Mouse (Mus musculus): ENCODE results near the gene Large2. TPM values are rescaled to one million over a fixed set of nuclear protein-coding genes. Genes with fewer than 3 reads are reported as not detected.

Gene Large2
- polyA plus RNA-seq, 1 experiment from 2014 or later: 2.0 TPM

DNA sequence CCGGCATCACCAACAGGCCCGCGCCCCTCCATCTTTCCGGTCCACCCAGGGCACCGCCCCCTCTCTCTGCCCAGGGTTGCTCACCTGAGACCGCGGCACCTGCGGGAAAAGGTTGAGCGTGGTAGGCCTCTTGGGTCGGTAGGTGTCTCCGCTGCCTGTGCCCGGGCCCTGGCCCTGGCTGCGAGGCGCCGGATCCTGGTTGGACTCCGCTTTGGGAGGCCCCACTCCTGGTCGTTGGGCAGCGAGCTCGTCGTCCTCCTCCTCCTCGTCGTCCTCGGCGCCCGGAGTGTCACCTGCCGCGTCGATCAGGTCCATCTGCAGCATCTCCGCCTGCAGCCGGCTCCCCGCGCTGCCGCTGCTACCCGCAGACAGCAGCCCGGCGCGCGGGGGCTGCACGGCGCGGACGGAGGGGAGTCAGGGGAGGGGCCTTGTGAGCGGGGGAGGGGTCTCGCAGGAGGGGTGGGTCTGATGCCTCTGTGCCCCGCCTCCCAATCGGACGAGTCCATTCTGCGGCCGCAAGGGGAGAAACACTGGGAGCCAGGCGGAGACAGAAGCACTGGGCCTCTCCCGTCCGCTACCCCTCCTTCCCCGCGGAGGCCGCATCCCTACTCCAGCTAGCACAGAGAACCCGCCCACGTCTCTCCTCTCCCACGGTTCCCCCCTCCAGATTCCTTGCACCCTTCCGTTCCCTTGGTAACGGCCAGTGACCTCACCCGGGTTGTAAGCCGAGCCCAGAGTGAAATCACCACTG, 14.4 kb upstream of the Large2 start:
- Histone ChIP-seq H3K4me3 (peak overlapping the region; percentile 49), H3K9ac (no peak overlapping the region), H3K4me1 (peaks cover 41% of the 10 kb centered on the region), H3K9me3 (replicated peaks) (no peaks in the 10 kb centered on the region), H3K36me3 (no peaks in the 10 kb centered on the region), H3K27me3 (replicated peaks) (peaks cover 89% of the 10 kb centered on the region), H3K27ac (no peak overlapping the region), H3K4me2 (peak overlapping the region; percentile 60)
- peak; percentile 36; the same call in 1 of the 2 replicates for ATAC-seq
- WGBS (ENCODE audit: insufficient replicate concordance): under 1% methylated on average over 62 of the region's 62 CpGs

- Histone ChIP-seq H3K36me3 (peaks cover 3% of the 10 kb centered on the region; the same call in 1 of the 2 replicates), H3K9me3 (replicated peaks) (no peaks in the 10 kb centered on the region), H3K4me2 (peak overlapping the region; percentile 60; the same call in 1 of the 2 replicates), H3K4me1 (peaks cover 44% of the 10 kb centered on the region), H3K27ac (no peak overlapping the region), H3K9ac (no peak overlapping the region), H3K27me3 (replicated peaks) (peaks cover 79% of the 10 kb centered on the region), H3K4me3 (0 out of 2 replicates have a peak overlapping the region, but pooled peaks have one; percentile 49)
- ATAC-seq: no peak
- WGBS (ENCODE audit: insufficient replicate concordance): 52% methylated on average over 3 of the region's 3 CpGs
Observed at GRCm38 (mm10) chr2:92388081-92388517, 13.4 kb upstream of the Large2 start.

GRCm38 (mm10) chr2:92387646-92388045, 13.0 kb upstream of the Large2 start:
- Histone ChIP-seq H3K27ac (no peak overlapping the region), H3K4me3 (no peak overlapping the region), H3K9ac (no peak overlapping the region), H3K9me3 (replicated peaks) (no peaks in the 10 kb centered on the region), H3K4me1 (peaks cover 44% of the 10 kb centered on the region), H3K27me3 (replicated peaks) (peaks cover 74% of the 10 kb centered on the region), H3K36me3 (peaks cover 8% of the 10 kb centered on the region; the same call in 1 of the 2 replicates), H3K4me2 (no peak overlapping the region)
- ATAC-seq: no peak
- 51% methylated on average over 4 of the region's 4 CpGs for WGBS (ENCODE audit: insufficient replicate concordance)

DNA sequence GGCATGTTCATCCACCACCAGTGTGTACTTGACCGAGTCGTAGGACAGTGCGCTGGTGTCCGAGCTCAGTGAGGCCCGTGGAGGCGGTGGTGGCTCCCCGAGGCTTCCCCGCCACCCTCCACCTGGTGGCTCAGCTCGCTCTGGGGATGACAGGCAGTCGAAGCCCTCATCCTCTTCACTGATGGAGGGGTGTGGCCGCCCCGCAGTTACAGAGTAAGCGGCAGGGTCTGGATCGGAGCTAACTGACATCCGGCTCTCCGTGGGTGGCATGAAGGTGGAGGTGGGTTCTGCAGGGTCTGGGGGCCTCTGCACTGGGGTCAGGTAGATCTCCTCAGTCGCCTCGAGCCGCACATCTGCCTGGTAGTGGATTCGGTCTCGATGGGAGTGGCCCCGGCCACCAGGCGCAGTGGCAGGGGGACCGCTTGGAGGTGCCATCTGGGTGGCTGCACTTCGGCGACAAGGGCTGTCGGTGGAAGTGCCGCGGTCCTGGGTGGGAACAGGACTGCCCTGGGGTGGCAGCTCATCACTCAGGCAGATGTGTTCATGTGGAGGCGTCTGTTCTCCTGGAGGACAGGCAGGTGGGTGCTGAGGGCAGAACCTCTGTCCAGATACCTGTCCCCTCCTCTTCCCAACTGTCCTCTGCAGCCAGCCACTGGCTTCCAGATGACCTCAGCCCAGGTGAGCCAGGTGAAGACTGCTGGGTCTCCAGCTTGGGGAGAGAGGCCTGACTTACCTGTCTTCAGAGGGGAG, 12.3 kb upstream of the Large2 start:
- 65% methylated on average over 30 of the region's 30 CpGs for WGBS (ENCODE audit: insufficient replicate concordance)
- Histone ChIP-seq H3K27me3 (replicated peaks) (peaks cover 68% of the 10 kb centered on the region), H3K4me2 (no peak overlapping the region), H3K9ac (no peak overlapping the region), H3K4me1 (peaks cover 44% of the 10 kb centered on the region), H3K36me3 (peaks cover 14% of the 10 kb centered on the region), H3K9me3 (replicated peaks) (no peaks in the 10 kb centered on the region), H3K27ac (no peak overlapping the region), H3K4me3 (no peak overlapping the region)
- ATAC-seq: no peak

DNA sequence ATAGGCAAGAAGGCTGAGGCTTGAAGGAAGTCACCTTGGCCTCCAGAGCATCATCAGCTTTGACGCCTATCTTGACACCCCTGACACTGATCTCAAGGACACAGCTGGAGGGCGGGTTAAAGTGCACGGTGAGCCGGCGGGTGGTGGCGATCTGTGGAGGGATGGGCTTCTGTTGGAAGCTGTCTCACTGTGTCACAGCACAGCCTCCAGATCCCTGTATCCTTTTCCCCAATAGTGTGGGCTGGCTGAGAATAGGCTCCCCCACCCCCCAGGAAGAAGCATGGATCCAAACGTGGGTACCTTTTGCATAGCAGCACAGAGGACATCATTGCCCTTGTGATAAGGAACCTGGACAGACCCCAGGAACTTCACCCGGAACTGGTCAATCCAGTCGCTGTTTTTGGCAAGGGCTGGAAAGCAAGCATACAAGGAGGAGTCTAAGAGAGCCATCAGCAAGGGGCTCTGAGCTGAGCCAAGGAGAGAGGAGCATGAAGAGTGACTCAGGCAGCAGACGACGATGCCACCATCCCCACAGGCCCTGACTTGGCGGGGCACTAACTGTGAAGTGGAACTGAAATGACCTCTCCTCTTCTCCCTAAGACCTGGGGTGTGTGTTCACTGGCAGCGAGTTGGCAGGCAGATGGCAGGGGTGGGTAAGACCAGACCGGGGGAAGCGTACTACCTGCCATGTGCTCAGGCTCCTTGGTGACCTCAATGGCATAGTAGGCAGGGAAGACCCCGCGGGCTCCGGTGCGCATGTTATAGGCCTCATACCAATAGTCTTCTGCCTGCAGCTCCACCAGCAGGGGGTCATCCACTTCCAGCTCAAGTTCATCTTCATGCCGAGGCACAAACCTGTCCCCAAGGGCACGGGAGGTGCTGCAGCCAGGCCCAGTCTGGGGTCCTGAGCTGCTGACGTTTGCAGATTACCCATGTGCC, 10.7 kb upstream of the Large2 start:
- no peak overlapping the region for H3K4me2 ChIP-seq
- no peak for ATAC-seq
- H3K27ac ChIP-seq: no peak overlapping the region
- H3K27me3 ChIP-seq (replicated peaks): peaks cover 52% of the 10 kb centered on the region
- no peak overlapping the region for H3K4me3 ChIP-seq
- no peak overlapping the region for H3K9ac ChIP-seq
- WGBS (ENCODE audit: insufficient replicate concordance): 63% methylated on average over 22 of the region's 22 CpGs
- peaks cover 30% of the 10 kb centered on the region for H3K36me3 ChIP-seq
- peaks cover 31% of the 10 kb centered on the region for H3K4me1 ChIP-seq
- no peaks in the 10 kb centered on the region for H3K9me3 ChIP-seq (replicated peaks)

- H3K9ac ChIP-seq: no peak overlapping the region
- no peaks in the 10 kb centered on the region for H3K9me3 ChIP-seq (replicated peaks)
- H3K27me3 ChIP-seq (replicated peaks): peaks cover 39% of the 10 kb centered on the region
- no peak overlapping the region for H3K4me3 ChIP-seq
- H3K4me1 ChIP-seq: peaks cover 18% of the 10 kb centered on the region
- ATAC-seq: no peak
- H3K4me2 ChIP-seq: no peak overlapping the region
- WGBS (ENCODE audit: insufficient replicate concordance): 51% methylated on average over 4 of the region's 4 CpGs
- peaks cover 43% of the 10 kb centered on the region for H3K36me3 ChIP-seq
- no peak overlapping the region for H3K27ac ChIP-seq
Observed at GRCm38 (mm10) chr2:92384101-92384500, 9.4 kb upstream of the Large2 start.

DNA sequence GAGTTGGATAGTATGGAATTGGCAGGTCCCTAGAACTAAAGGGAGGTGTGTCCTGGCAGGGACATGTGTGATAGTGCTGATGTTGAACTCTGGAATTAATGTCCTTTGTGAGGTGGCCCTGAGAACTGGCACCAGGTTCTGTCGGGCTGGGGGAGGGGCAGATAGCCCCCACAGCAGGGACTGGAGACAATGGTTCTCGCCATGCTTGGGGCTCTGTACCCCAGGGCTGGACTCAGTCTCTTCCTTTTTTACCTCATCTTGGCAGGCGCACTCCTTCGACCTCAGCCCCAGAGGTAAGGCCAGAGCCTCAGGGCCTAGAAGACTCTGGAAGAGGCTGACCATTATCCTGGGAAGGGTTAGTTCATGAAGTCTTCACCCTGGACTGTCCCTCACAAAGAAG, 8.1 kb upstream of the Large2 start:
- Histone ChIP-seq H3K4me1 (peaks cover 10% of the 10 kb centered on the region; the same call in 1 of the 2 replicates), H3K36me3 (peaks cover 57% of the 10 kb centered on the region), H3K9ac (no peak overlapping the region), H3K9me3 (replicated peaks) (no peaks in the 10 kb centered on the region), H3K27me3 (replicated peaks) (peaks cover 25% of the 10 kb centered on the region), H3K4me2 (no peak overlapping the region), H3K4me3 (no peak overlapping the region), H3K27ac (no peak overlapping the region)
- WGBS (ENCODE audit: insufficient replicate concordance): 86% methylated on average over 4 of the region's 4 CpGs
- no peak for ATAC-seq

DNA sequence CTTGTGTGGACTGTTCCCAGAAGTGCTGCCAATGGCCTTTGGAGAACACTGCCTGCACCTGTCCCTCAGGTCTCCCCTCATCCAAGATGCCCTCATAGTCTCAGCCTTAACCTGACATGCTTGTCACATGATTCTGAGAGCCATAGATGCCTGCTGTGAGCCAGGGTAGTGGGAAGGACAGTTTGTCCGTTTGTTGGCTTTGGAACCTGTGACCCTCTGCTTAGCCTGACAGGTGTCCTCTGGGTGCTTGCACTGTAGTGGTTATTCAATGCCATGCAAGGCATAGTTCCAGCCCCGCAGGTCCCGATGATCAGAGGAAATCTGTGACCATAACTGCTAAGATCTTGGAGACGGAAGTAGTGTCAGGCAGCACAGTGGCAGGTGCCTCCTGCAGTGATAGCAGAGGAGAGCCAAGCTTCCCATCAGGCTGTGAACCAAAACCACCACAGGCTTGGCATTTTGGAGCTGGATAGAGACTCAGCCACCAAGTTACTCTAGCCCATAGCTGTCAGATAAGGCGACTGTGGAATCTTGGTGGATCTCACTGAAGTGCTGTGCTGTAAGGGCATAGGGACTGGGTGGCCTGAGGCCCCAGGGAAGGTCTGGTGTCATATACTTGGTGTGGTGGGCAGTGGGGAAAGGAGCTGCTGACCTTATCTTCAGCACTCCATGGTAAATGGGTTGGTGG, 7.4 kb upstream of the Large2 start, which contains the start of gene 1700029I15Rik:
Gene 1700029I15Rik, plus strand, starts transcription at position 638 of the 688 bp plus-strand sequence.
- no peak within 1 kb of the TSS for H3K9ac ChIP-seq
- peaks cover 10% of the 10 kb centered on the region; the same call in 1 of the 2 replicates for H3K4me1 ChIP-seq
- H3K4me2 ChIP-seq: no peak within 1 kb of the TSS
- H3K4me3 ChIP-seq: no peak within 1 kb of the TSS
- no peak for ATAC-seq
- WGBS (ENCODE audit: insufficient replicate concordance): 79% methylated on average over 5 of the region's 5 CpGs
- H3K27ac ChIP-seq: no peak within 1 kb of the TSS
- H3K27me3 ChIP-seq (replicated peaks): peaks cover 18% of the 10 kb centered on the region
- peaks cover 64% of the 10 kb centered on the region for H3K36me3 ChIP-seq
- no peaks in the 10 kb centered on the region for H3K9me3 ChIP-seq (replicated peaks)

- no peaks in the 10 kb centered on the region for H3K9me3 ChIP-seq (replicated peaks)
- no peak for ATAC-seq
- H3K9ac ChIP-seq: no peak overlapping the region
- peaks cover 17% of the 10 kb centered on the region for H3K4me1 ChIP-seq
- no peak overlapping the region for H3K27ac ChIP-seq
- peaks cover 9% of the 10 kb centered on the region; the same call in 1 of the 2 replicates for H3K27me3 ChIP-seq (replicated peaks)
- H3K4me3 ChIP-seq: no peak overlapping the region
- H3K4me2 ChIP-seq: no peak overlapping the region
- 81% methylated on average over 5 of the region's 5 CpGs for WGBS (ENCODE audit: insufficient replicate concordance)
- H3K36me3 ChIP-seq: peaks cover 65% of the 10 kb centered on the region
Observed at GRCm38 (mm10) chr2:92381161-92381560, 6.5 kb upstream of the Large2 start.

GRCm38 (mm10) chr2:92380495-92381050, 5.9 kb upstream of the Large2 start:
- Histone ChIP-seq H3K4me2 (no peak overlapping the region), H3K4me1 (peaks cover 23% of the 10 kb centered on the region), H3K9me3 (replicated peaks) (no peaks in the 10 kb centered on the region), H3K9ac (no peak overlapping the region), H3K27ac (no peak overlapping the region), H3K4me3 (no peak overlapping the region), H3K36me3 (peaks cover 65% of the 10 kb centered on the region), H3K27me3 (replicated peaks) (0 out of 2 replicates have a peak, but pooled peaks cover 4% of the 10 kb centered on the region)
- ATAC-seq: no peak
- WGBS (ENCODE audit: insufficient replicate concordance): 72% methylated on average over 6 of the region's 6 CpGs
